Mouse (Mus musculus) v-Abl transformed pro-B cells (cell line): Measurements from ENCODE around the gene Pls1.

Experiments
- in situ Hi-C, 2 experiments: fragments of 400-800 bp; cut with MboI; formaldehyde crosslinking; loops; one replicate each; pipeline ENCODE4 v1.15.1; 2025; ENCODE audit not compliant: unreplicated experiment in 2 of 2

The Pls1 gene

DNA sequence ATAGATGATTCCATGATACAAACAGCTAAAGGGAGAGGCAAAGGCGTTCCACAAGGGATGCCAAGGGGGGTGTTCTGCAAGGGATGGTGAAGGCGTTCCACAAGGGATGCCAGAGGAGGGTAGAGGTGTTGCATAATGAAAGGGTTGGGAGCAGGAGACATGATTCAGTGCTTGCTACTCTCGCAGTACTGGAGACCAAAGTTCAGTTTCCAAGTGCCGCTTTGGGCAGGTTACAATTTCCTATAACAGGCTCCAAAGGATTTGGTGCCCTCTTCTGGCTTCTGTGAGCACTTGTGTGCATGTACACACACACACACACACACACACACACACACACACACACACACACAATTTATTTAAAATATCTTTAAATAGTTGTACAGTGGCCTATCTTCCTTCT is 33.3 kb downstream of the Pls1 start:
- in situ Hi-C loops = no loop called here

- in situ Hi-C loops = no loop called here
These were observed 35.5 kb downstream of the Pls1 start for GRCm38 (mm10) chr9:95809596-95809995.

DNA sequence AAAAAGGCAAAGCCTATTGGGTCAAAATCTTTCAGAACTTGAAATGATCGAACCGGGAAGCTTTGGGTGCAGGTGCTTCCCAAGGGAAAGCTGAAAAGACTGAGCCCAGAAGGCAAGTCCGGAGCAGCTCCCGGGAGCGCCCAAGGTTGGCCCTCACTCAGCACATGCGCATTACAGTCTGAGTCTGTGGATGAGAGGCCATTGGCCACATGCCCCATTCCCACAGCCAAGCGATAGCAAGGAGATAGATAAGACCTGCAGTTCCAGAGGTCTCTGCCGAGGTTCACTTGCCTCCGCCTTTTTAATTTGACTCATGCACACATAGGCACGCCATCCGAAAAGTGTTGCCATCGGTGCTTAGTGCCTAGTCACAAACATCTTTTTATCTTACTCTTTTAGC is 39.7 kb downstream of the Pls1 start:
- in situ Hi-C loops = no loop called here

DNA sequence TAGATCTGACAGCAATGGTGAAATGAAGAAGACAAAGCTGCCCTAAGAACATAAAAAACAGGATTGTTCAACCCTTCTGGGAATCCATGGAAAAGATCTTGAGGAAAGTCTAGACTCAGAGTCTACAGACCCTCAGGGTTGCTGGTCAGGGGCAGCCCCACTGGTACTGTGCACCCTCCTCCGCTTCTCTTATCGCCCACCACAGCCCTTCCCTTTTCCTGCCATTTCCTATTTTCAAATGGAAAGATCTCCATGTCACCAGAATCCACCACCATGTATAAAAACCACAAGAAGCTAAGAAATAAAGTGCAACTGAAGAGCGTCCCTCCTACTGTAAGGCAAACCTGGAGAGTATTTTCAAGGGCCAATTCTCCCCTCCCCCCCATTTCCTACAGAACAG is 41.3 kb downstream of the Pls1 start:
- in situ Hi-C loops = no loop called here

DNA sequence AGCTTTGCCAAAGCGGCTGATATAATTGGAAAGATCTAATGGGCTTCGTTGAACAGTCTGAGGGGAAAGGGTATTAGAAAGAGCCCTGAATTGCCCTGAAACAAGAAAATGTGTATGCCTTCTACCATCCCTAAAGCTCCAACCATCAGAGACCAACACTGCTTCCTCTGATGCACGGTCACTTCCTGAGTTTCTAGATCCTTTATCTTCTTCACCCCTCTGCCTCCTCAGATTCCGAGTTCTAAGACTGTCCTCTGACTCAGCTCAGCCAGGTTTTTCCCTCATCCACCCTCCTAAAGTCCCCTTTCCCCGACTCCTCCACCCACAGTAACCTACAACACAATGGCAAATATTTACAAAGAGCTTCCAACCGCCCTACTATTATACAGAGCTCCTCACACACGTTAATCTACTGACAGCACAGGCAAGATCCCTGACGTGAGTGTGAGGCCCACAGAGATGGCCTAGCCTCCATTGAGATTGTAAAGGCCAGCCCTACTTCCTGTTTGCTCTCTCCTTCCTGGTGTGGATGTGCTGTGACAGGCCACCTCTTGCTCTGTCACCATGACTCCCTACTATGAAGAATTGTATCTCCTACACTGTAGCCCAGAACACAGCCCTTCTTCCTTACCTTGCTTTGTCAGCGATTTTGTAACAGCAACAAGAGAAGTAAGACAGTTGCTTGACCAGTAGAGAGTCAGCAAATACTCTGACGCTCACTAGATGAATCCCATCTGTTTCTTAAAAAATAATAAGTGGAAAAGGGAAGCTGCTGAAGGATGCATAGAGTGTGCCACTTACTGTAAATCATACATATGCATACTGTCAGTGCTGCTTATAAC is 43.3 kb downstream of the Pls1 start:
- in situ Hi-C loops = no loop called here

DNA sequence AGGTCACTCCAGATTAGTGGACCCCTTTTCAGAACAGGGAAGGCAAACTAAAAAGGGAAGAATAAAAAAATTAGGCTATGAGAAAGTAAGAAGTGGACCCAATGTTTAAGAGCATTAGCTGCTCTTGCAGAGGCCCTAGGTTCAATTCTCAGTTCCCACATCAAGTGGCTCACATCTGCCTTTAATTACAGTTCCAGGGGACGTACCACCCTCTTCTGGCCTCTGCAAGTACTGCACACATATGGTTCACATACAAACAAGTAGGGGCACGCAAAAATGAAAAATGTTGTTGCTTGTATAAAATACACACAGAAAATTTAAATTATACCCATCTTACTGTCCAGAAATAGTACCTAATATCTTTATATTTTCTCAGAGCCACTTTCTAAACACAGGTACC is 48.8 kb downstream of the Pls1 start:
- in situ Hi-C loops = no loop called here

DNA sequence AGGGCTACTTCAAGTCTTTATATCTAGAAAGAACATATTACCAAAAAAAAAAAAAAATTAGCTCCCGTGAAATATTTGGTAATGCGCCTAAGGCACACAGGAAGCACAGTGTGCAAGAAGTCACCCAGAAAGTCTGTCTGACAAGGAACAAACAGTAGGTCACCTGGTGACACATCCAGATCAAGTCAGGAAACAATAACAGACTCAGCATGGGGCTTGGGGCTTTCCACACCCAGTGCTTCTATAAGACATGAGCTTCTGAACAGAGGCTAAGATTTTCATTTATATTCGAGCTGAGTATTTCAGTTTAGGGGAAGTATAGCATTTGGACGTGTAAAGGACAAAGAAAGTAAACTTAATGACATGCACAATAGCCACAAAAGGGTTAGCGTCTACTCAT is 49.3 kb downstream of the Pls1 start:
- in situ Hi-C loops = no loop called here

DNA sequence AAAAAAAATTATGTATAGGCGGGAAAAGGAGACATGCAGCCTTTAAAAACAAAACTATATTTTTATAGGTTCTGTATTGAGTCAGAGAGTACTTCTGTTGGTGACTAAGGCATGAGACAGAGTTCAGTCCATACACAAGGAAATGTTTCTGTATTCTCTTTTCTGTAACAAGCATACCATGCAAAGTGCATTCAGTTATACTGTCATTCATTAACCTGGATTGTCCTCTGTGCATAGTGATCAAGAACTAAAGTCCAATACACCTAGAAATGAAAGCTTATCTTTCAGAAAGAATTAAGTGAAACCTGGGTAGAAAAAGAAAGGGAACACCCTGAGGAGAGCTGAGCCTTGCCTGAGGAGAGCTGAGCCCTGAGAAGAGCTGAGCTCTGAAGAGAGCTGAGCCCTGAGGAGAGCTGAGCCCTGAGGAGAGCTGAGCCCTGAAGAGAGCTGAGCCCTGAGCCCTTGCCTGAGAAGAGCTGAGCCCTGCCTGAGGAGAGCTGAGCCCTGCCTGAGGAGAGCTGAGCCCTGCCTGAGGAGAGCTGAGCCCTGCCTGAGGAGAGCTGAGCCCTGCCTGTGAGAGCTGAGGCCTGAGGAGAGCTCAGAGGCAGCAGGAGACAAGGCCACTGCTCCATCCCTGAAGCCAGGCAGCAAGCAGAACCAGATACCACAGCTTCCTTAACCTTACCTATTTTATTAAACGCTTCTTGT is 49.9 kb downstream of the Pls1 start:
- in situ Hi-C loops = no loop called here

GRCm38 (mm10) chr9:95793986-95794744 is 50.9 kb downstream of the Pls1 start:
- in situ Hi-C loops = no loop called here

GRCm38 (mm10) chr9:95784888-95785511 is 60.1 kb downstream of the Pls1 start:
- in situ Hi-C loops = no loop called here

DNA sequence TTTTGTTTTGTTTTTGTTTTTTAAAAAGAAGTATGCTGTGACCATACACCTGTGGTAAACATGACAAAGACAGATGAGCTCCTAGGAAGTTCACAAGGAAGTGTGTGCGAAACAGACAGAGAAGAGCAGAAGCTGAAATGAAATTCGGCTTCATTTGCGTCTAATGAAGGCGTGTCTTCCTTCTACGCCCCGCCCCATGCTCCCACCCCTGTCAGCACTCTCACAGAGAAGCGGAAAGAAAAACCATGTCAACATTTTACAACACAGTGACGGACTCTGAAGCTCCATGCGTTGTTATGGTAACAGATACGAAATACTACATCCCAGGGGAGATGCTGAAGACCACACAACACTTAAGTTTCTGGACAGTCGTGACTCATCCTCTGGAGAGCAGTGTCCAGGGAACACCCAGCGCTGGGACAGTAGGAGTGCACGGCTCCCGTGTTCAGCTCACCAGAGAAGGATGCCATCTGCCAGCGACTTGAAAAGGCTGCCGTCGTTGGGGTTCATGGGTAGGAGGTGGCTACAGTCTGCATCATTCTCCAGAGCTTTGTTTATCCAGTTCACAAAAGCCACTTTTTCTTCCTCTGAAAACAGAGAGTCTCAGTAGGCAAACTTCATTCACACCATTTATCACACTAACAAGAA is 61.3 kb downstream of the Pls1 start:
- in situ Hi-C loops = no loop called here

- in situ Hi-C loops = no loop called here
These were observed 73.4 kb downstream of the Pls1 start for GRCm38 (mm10) chr9:95771671-95772070.

GRCm38 (mm10) chr9:95763218-95763617 is 81.9 kb downstream of the Pls1 start:
- in situ Hi-C loops = no loop called here

- in situ Hi-C loops = no loop called here
These were observed 82.9 kb downstream of the Pls1 start for GRCm38 (mm10) chr9:95762228-95762627.

GRCm38 (mm10) chr9:95761381-95761780 is 83.7 kb downstream of the Pls1 start:
- in situ Hi-C loops = no loop called here

DNA sequence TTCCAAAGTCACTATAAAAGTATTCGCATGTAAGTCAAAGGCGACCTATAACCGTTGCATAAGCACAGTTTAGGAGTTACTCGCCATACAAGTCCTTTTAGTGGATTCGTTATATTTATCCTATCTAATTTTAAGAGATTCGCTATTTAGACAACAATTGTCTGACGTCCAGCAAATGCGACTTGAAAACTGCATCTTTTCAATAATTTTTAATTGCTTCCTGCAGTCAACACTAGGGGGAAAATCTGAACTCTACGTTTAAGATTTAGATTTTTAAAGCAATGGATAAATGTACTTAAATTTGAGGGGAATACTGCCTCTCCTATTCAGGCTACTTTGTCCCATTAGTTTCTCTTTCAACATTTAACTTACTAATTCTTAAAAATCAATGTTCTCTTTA is 94.4 kb downstream of the Pls1 start:
- in situ Hi-C loops = no loop called here

DNA sequence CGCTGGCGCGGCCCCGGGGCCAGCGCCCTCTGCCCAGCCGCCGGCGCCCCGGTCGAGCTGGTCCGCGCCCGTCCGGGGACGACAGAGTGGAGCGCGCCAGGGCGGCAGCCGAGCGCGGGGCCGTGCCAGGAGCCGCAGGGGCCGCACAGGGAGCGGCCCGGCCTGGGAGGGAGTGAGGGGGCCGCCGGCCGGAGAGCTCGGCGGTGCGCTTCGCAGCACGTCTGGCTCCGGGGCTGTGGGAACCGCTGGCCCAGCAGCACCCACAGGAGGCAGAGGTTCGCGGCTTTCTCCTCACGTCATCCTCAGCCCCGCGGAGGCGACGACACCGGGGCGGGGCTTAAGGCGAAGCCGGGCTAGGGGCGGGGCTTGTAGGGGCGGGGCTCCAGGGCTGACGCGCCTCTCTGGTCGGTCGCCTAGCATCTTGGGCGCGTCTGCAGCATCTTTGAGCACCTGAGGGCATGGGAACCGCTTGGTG is 95.0 kb downstream of the Pls1 start, which contains the start of gene Trpc1:
Gene Trpc1 (minus strand): TSS at position 339 of the 475 bp plus-strand sequence.
- in situ Hi-C loops = no loop called here

GRCm38 (mm10) chr9:95749461-95749928 is 95.6 kb downstream of the Pls1 start:
- in situ Hi-C loops = loop anchor here in 1 of 2 experiments (10.0 kb wide), 1 partner anchor 95 kb away; the partner anchor contains the start of gene Pls1

DNA sequence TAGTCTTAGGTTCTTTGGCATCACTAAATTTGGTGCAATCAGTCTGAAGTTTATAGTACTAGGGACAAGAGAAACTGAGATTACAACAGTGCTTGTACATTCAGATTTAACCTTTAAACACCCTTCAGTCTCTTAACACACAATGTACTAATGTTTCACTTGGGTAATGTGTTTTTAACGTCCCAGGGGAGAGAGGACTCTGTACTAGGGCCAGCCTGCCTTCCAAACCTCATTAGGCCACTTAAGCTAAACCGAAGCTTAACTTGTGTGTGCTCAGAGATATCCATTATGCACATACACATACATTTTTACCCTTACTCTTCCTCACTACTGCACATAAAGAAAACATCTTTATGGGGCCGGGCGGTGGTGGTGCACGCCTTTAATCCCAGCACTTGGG is 97.8 kb downstream of the Pls1 start:
- in situ Hi-C loops = loop anchor here in 1 of 2 experiments (10.0 kb wide), 1 partner anchor 98 kb away; the partner anchor contains the start of gene Pls1
